Mouse (Mus musculus) hindbrain, embryonic 15.5 days (tissue): ENCODE measurements around the gene Amigo1. TPM values are rescaled to one million over a fixed set of nuclear protein-coding genes. Genes with fewer than 3 reads are reported as not detected.

Experiments
- ATAC-seq: fragments of 200-750 bp; cut with Nextera tagmentation; 2 replicates; pipeline ENCODE4 v1.8.0; 2017; ENCODE audit warnings: low read depth, moderate number of reproducible peaks, moderate TSS enrichment; ENCODE audit not compliant: low FRiP score
- H3K27ac ChIP-seq: fragments of 300-500 bp; sonication (generic); replicated peaks from 2 replicates; pipeline ENCODE4 v1.5.1; 2015; ENCODE audit warnings: mild to moderate bottlenecking, inconsistent platforms
- H3K27me3 ChIP-seq: fragments of 300-500 bp; sonication (generic); 2 replicates; pipeline ENCODE4 v1.6.1; 2015; ENCODE audit warnings: control low read depth, inconsistent platforms
- H3K36me3 ChIP-seq: fragments of 300-500 bp; sonication (generic); 2 replicates; pipeline ENCODE4 v1.6.1; 2015; ENCODE audit warnings: control low read depth, inconsistent platforms
- H3K4me1 ChIP-seq: fragments of 300-500 bp; sonication (generic); replicated peaks from 2 replicates; pipeline ENCODE4 v1.6.1; 2015; ENCODE audit warnings: control low read depth, inconsistent platforms
- H3K4me2 ChIP-seq: fragments of 300-500 bp; sonication (generic); 2 replicates; pipeline ENCODE4 v1.6.1; 2015; ENCODE audit warnings: moderate library complexity, mild to moderate bottlenecking, inconsistent platforms
- H3K4me3 ChIP-seq: fragments of 300-500 bp; sonication (generic); 2 replicates; pipeline ENCODE4 v1.5.1; 2015; ENCODE audit warnings: mild to moderate bottlenecking, inconsistent platforms
- H3K9ac ChIP-seq: fragments of 300-500 bp; sonication (generic); 2 replicates; pipeline ENCODE4 v1.6.1; 2015; ENCODE audit warnings: inconsistent platforms
- H3K9me3 ChIP-seq: fragments of 300-500 bp; sonication (generic); 2 replicates; pipeline ENCODE4 v1.6.1; 2016; ENCODE audit warnings: control low read depth, inconsistent platforms
- WGBS: fragments of 180-500 bp; shearing (Covaris S2); methylation state at CpG from one replicate; pipeline ENCODE4 v1.1.7; 2015; 5-methylcytosine and 5-hydroxymethylcytosine counted together
- polyA plus RNA-seq: library from polyadenylated mRNA; unstranded; fragments of >200 nt; fragmentation: Nextera tagmentation; extraction: Ambion mirVana; gene quantifications from 2 replicates; pipeline ENCODE4 v1.2.1, GENCODE M21; 2015

Amigo1 gene
- 13.3 and 16.6 TPM in 2 replicates for polyA plus RNA-seq

DNA sequence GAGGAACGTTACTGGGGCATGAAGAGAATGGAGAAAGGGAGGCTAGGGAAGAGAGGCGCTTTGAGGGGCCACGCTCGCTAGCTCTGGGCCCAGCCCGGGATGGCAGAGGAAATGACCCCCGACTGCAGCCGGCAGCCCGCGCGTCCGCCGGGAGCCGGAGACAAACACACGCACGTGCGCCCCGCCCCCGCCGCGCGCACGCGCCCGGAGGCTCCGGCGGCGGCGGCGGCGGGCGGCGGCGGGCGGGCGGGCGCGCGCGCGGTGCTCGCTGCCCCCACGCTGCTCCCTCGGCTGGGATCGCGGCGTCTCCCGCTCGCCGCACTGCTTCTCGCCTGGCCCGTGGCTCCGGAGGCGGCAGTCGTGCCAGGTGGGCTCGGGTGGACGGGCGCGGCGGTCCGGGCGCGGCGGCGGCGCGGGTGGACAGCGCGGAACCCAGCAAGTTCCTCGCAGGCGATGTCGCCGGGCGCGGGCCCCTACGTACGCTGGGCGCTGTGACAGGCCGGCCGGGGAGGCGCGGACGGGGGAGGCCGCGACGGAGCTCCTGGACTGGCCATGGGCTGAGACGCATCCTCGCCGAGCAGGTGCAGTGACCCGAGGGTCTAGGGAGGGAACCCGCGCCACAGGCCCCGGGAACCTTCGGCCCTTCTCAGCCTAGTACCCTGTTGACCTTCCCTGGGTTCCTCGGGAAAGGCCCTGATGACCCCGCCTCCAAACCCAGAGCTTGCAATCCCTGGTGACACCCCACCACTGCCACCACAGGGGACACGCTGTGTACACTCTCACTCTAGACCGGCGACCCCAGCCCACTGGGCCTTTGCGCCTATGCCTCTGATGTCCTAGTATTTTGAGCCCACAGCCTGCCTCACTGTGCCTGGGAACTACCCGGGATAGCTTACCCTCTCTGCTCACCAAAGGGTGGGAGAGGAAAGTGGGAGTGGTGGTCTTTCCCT, at the start of gene Amigo1:
Gene Amigo1 (plus strand): TSS at position 238 of the 950 bp plus-strand sequence.
- H3K4me1 ChIP-seq = peaks cover 50% of the 10 kb centered on the region
- ATAC-seq = peak; percentile 77
- H3K9me3 ChIP-seq = no peaks in the 10 kb centered on the region
- peak within 1 kb of the TSS; percentile 58 for H3K4me3 ChIP-seq
- peak within 1 kb of the TSS; percentile 79 for H3K27ac ChIP-seq
- peak within 1 kb of the TSS; percentile 92 for H3K4me2 ChIP-seq
- 1% methylated on average over 97 of the region's 100 CpGs for WGBS
- H3K27me3 ChIP-seq = no peaks in the 10 kb centered on the region
- H3K36me3 ChIP-seq = no peaks in the 10 kb centered on the region
- peak within 1 kb of the TSS; percentile 57 for H3K9ac ChIP-seq

DNA sequence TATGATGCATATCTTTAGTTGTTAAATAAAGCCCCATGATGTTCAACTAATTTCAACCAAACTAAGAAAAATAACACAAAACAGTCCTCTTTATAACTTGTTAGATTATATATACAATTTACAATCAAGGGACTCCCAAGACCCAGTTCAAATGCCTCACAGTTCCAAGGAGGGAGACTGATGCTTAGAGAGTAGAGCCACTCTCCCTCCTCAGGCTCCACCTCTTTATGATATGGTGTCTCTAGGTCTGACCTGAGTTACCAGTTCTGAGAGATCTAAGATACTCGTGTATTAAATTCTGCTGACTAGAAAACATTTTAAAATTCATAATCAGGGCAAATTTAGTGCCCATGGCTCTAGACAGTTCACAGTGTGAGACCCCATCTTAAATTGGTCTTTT, 47.0 kb upstream of the Amigo1 start:
- Histone ChIP-seq H3K36me3 (no peaks in the 10 kb centered on the region), H3K27me3 (no peaks in the 10 kb centered on the region), H3K4me1 (peaks cover 29% of the 10 kb centered on the region), H3K27ac (no peak overlapping the region), H3K4me2 (no peak overlapping the region), H3K9me3 (no peaks in the 10 kb centered on the region), H3K4me3 (no peak overlapping the region), H3K9ac (no peak overlapping the region)
- no peak for ATAC-seq
- WGBS = 88% methylated on average over 1 of the region's 1 CpGs

DNA sequence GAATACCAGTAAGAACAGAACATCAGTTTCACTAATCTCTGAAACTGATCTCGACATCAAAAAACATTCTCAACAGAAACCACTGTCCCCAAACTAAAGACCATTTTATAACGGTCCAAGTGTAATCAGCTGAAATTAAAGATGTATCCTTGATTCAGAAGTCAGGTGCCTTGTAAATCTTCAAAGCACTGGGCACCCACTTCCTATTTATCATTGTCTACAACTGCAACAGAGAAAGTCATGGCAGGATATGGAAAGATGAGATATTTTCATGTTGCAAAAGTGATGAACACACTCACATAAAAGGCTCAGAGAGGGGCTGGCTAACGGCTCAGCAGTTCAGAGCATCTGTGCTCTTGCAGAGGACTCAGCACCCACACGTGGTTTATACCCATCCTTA, 45.3 kb upstream of the Amigo1 start:
- whole genome bisulfite sequencing = 83% methylated on average over 4 of the region's 4 CpGs
- ATAC-seq = no peak
- Histone ChIP-seq H3K9ac (no peak overlapping the region), H3K27ac (no peak overlapping the region), H3K27me3 (no peaks in the 10 kb centered on the region), H3K36me3 (no peaks in the 10 kb centered on the region), H3K4me2 (no peak overlapping the region), H3K4me3 (no peak overlapping the region), H3K9me3 (no peaks in the 10 kb centered on the region), H3K4me1 (peaks cover 27% of the 10 kb centered on the region)

DNA sequence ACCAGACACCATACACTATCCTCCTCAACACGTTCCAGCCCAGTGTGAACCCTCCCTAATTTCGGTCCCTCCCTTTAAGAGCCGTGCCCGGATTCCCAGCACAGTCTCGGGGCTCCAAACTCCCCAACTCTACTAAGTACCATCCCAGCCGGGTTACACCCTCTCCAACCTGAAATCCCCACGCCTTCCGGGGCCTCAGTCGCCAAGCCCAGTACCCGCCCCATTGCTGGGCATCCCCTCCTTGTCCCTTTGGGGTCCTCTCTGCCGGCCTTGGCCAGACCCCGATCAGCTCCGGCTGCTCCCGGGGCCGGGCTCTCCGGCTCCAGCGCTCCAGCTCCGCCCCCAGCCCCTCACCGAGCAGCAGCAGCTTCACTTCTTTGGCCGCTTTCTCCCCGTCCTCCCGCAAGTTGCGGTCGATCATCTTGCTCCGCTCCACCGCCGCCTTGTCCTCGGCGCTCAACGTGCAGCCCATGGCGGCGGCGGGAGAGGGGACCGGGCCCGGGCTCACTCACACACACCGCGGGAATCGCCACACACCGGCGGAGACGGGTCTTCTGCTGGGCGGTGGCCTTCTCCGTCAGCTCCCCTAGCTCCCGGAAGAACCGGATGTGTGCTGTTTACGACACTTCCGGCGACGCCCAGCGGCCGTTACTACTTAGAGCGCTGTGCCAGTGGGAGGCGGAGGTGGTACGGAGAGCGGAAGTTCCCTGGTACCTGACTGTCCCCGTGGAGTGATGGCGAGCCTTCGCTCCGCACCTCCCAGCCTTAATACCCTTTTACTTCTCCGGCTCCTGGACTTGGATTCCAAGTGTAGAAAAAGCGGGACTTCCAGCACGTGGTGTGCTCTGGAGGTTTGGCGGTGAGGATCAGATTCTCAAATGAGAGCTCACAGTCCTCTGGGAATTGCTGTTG, 40.3 kb upstream of the Amigo1 start, which contains the start of gene Gnai3:
Gene Gnai3 (minus strand): TSS at position 613 of the 912 bp plus-strand sequence.
- ATAC-seq = peak; percentile 93
- WGBS = under 1% methylated on average over 63 of the region's 63 CpGs
- H3K27me3 ChIP-seq = no peaks in the 10 kb centered on the region

DNA sequence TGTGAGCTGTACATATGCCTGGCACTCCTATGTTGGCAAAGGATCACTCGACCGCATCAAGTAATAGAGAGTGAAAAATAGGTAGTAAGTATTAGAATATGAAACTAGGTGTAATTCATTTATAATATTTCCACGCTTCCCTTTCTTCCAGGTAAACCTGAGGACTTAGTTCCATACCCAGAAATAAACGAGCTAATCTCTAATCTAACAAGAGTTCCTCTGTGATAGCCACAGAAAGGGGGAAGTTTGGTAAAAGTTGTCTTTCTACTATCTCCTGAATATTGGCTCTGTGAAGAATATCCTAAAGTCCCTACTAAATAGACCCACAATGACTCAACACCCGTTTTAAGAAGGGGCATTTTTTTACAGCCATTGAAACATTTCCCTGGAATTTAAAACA, 39.5 kb upstream of the Amigo1 start:
- 57% methylated on average over 5 of the region's 5 CpGs for WGBS
- Histone ChIP-seq H3K4me1 (peaks cover 39% of the 10 kb centered on the region), H3K27me3 (no peaks in the 10 kb centered on the region), H3K36me3 (no peaks in the 10 kb centered on the region), H3K9me3 (no peaks in the 10 kb centered on the region), H3K9ac (peak overlapping the region; percentile 74; the same call in 1 of the 2 replicates), H3K27ac (0 out of 2 replicates have a peak overlapping the region, but pooled peaks have one; percentile 94), H3K4me2 (peak overlapping the region; percentile 76), H3K4me3 (peak overlapping the region; percentile 61)
- no peak for ATAC-seq

More for the DNA sequence above, 40.3 kb upstream of the Amigo1 start, which contains the start of gene Gnai3:
- Histone ChIP-seq H3K4me2 (peak within 1 kb of the TSS; percentile 76), H3K36me3 (no peaks in the 10 kb centered on the region), H3K4me3 (peak within 1 kb of the TSS; percentile 61), H3K4me1 (peaks cover 39% of the 10 kb centered on the region), H3K27ac (peak within 1 kb of the TSS; percentile 94), H3K9ac (peak within 1 kb of the TSS; percentile 74), H3K9me3 (no peaks in the 10 kb centered on the region)

DNA sequence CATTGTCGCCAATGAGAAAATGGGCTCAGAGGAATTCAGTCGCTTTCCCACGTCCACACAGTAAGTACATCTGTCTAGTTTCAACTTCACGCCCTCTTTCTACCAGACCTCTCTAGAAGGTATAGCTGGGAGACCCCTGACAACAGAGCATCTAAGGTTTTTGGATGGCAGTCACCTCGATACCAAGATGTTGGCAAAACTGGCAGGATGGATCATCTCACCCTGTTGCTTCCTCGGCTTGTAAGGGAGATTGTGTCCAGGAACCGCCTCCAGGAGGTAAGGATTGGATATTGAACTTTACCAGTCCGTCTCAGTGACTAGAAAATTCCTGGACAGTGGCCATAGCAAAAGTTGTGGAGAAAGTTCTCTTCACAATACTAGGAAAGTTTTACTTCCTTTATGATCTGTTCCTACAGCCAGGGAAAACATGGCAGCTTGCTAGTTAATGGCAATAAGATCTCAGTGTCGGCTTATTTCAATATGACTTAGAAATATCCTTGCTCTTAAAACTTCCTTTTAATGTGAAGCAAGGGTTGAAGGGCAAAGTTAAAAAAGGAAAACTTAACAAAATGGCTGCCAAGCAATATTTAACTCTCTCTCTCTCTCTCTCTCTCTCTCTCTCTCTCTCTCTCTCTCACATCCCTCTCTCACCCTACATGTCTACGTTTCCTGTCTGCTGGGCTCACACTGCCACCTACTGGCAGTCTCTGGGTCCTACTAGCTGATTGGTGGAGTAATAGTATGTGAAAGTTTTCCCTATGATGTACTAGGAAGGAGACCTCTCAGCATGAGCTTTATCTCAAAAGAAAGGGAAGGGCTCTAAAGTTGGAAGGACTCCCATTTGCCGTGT, 38.5 kb upstream of the Amigo1 start:
- Histone ChIP-seq H3K9ac (no peak overlapping the region), H3K27ac (no peak overlapping the region), H3K4me1 (peaks cover 39% of the 10 kb centered on the region), H3K9me3 (no peaks in the 10 kb centered on the region), H3K4me2 (no peak overlapping the region), H3K4me3 (no peak overlapping the region), H3K36me3 (no peaks in the 10 kb centered on the region), H3K27me3 (no peaks in the 10 kb centered on the region)
- ATAC-seq = peak; percentile 38; the same call in 1 of the 2 replicates
- WGBS = 67% methylated on average over 11 of the region's 11 CpGs

DNA sequence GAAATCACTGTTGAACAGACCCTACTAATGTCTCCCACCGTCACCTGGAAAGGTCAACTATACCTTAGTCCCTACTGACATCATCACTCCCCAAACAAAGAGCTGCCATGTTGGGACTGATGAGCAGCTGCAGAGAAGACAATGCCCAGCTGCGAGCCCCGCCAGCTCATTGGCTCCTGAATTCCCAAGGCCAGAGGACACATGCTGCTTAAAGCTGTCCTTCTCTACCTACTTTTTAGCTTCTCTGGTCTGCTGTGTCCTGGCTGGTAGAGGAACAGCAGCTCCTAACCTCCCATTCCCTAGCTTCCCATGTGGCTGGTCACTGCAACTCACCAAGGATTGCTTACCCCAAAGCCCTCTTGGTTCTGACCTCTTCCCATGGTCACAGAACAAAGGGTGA, 33.8 kb upstream of the Amigo1 start:
- Histone ChIP-seq H3K4me3 (no peak overlapping the region), H3K27ac (no peak overlapping the region), H3K27me3 (no peaks in the 10 kb centered on the region), H3K4me2 (no peak overlapping the region), H3K36me3 (no peaks in the 10 kb centered on the region), H3K9me3 (no peaks in the 10 kb centered on the region), H3K9ac (no peak overlapping the region), H3K4me1 (peaks cover 16% of the 10 kb centered on the region)
- 80% methylated on average over 3 of the region's 3 CpGs for WGBS
- ATAC-seq = no peak

DNA sequence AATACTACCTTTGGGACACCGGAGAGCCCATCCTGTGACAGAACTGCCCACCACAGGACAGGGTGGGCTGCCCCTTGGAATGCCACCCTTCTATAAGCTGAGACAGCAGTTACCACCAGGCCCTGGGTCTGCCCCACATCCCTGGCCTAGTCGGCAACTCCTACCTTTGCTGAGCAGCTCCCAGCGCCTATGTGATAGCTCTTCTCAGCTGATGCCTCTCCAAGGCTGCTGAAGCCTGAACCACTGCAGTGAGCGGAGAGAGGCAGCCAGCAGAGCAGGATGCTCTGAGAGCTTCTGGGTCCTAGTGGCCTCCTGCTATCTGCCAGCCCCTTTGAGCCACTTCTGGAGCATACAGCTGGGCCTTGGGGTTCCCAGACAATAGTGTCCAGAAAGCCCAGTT, 31.5 kb upstream of the Amigo1 start, which contains the start of gene Gpr61:
Gene Gpr61 (minus strand): TSS at position 227 of the 400 bp plus-strand sequence.
- Histone ChIP-seq H3K4me3 (peak within 1 kb of the TSS; percentile 45), H3K9ac (peak within 1 kb of the TSS; percentile 50), H3K36me3 (no peaks in the 10 kb centered on the region), H3K27me3 (no peaks in the 10 kb centered on the region), H3K4me2 (peak within 1 kb of the TSS; percentile 53), H3K27ac (peak within 1 kb of the TSS; percentile 57; the same call in 1 of the 2 replicates), H3K4me1 (peaks cover 24% of the 10 kb centered on the region), H3K9me3 (no peaks in the 10 kb centered on the region)
- 40% methylated on average over 4 of the region's 4 CpGs for WGBS
- peak; percentile 79 for ATAC-seq

DNA sequence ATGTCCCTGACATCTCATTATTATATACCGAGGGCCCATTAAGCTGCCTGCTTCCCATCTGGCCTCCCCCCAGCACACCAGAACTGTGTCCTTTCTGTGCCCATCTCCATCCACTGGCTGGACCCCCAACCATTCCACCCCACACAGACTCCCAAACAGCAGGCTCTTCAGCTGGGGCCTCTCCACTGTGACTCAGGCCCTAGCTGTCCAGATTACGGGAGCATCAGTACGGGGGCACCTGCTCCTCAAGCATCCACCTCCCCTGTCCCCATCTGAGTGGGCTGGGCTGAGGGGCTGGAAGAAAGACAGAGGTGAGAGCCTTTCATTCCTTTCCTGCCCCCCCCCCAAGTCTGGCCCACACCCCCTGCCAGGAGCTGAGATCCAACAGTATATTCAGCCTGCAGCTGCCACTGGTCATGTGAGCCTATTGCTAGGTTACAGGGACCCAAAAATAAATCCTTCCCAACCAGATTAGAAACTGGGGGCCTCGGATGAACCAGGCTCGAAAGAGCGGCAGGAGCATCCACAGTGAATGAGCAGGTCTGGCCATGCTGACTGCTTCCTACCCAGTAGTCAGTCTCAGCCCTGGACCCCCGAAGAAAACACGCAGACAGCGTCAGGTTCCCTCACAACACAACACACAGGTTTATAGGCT, 27.6 kb upstream of the Amigo1 start:
- Histone ChIP-seq H3K9ac (no peak overlapping the region), H3K4me3 (no peak overlapping the region), H3K27me3 (no peaks in the 10 kb centered on the region), H3K36me3 (no peaks in the 10 kb centered on the region), H3K9me3 (no peaks in the 10 kb centered on the region), H3K4me1 (peaks cover 20% of the 10 kb centered on the region), H3K27ac (peak overlapping the region; percentile 35), H3K4me2 (no peak overlapping the region)
- 43% methylated on average over 9 of the region's 9 CpGs for WGBS
- peak; percentile 39 for ATAC-seq

DNA sequence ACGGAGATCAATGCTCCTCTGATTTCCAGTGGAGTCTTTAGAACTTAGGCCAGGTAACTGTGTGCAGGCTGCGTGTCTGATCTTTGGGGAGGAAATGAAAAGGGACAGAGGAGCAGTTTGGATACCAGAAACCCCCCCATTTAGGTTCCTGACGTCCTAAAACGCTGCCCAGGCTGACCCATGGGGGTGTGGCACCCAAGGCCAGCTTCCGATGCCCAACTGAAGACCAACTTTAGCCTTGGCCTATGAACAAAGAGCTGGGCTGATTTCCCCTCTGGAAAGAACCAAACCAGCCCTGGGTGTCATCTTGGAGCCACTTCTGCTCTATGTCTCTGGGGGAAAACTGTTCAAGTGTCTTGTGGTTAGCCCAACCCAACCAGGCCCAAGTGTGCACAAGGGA, 22.0 kb upstream of the Amigo1 start:
- no peak overlapping the region for H3K9ac ChIP-seq
- no peaks in the 10 kb centered on the region for H3K36me3 ChIP-seq
- no peak overlapping the region for H3K27ac ChIP-seq
- H3K4me3 ChIP-seq = no peak overlapping the region
- WGBS = 67% methylated on average over 5 of the region's 5 CpGs
- no peaks in the 10 kb centered on the region for H3K27me3 ChIP-seq
- no peak for ATAC-seq
- H3K9me3 ChIP-seq = no peaks in the 10 kb centered on the region
- peaks cover 31% of the 10 kb centered on the region for H3K4me1 ChIP-seq
- H3K4me2 ChIP-seq = no peak overlapping the region
